Mouse (Mus musculus) kidney, adult 2 months (tissue): ENCODE measurements around the gene Akt2.
A peak's percentile ranks its signal among the peaks of the same experiment; 100 is the strongest.

Experiments used
- CTCF ChIP-seq: fragments of 200-500 bp; conservative IDR thresholded peaks from 2 replicates; pipeline ENCODE4 v1.5.1; 2011; ENCODE audit warnings: low read depth, mild to moderate bottlenecking, control low read depth, low read length, moderate library complexity, mixed read lengths; ENCODE audit not compliant: insufficient read depth, insufficient read length
- POLR2A ChIP-seq: fragments of 200-500 bp; IDR thresholded peaks from one replicate; pipeline ENCODE4 v1.6.1; 2011; ENCODE audit warnings: low read depth, low read length, control low read depth

GRCm38 (mm10) chr7:27590566-27591213 is 662 bp upstream of the Akt2 start:
- TF ChIP-seq POLR2A (no peak), CTCF (0 out of 2 replicates have a peak, but pooled peaks have one; percentile 2)
